Mouse (Mus musculus): ENCODE measurements around the gene Zfp658.

Gene Zfp658

GRCm38 (mm10) chr7:43562006-43562633 lies at the start of gene Zfp658:
Gene Zfp658, plus strand, starts transcription at chr7:43562256.
- DNase-seq (ENCODE audit: low read depth): peak; percentile 77

DNA sequence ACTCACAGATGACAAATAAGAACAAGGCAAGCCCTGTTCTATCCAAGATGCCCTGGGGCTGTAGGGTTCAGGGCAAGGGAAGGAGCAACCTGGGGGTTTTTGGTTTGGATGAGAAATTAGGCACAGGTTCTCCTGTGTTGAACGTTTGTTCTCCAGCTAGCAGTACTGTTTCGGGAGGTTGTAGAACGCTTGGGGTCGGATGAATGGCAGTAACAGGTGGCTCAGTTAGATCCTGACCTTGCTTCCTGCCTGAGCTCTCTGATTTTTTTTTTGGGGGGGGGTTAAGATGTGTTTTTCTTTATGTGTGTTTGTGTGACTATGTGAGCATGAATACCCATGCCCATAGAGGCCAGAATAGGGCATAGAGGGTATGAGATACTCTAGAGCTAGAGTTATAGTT lies 49.5 kb upstream of the Zfp658 start:
- DNase-seq (ENCODE audit: low read depth): no peak

- no peak for DNase-seq (ENCODE audit: low read depth)
Observed at GRCm38 (mm10) chr7:43515076-43515475, 47.0 kb upstream of the Zfp658 start.

DNA sequence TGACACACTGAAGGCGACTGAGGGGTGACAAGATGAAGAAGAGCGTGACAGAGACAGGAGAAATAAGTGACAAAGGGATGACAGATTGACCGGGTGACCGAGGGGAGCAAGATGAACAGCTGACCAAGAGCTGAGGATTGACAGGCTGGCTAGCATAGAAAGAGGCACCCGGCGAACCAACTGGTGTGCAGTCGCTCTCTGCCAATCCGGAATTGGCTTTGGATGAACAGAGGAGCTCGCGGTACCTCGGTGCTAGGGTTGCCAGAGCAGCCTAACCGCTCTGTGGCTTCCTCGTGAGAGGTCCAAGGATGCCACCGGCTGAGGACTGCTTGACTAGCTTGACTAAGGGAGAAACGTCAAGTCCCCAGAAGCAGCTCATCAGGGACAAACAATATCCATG lies 43.7 kb upstream of the Zfp658 start:
- no peak for DNase-seq (ENCODE audit: low read depth)

DNA sequence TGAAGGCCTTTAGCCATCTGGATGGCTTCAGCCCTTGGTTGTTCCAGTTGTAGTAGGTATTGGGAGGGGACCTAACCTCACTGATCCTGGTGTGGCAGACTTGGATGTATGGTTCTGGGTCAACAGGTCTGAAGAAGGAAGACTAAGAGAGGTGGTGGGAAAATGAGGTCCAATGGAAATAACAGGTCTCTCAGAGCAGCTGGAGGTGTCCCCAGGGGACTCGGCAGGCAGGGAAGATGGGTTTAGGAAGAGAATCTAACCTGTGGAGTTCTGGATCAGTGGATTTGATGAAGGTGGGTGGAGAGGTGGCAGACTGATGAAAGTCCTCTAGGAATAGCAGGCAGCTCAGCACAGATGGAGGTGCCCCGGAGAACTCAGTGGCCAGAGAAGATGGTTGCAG lies 39.3 kb upstream of the Zfp658 start:
- no peak for DNase-seq (ENCODE audit: low read depth)

- DNase-seq (ENCODE audit: low read depth): peak; percentile 29
Observed at GRCm38 (mm10) chr7:43525313-43525712, 36.7 kb upstream of the Zfp658 start.

DNA sequence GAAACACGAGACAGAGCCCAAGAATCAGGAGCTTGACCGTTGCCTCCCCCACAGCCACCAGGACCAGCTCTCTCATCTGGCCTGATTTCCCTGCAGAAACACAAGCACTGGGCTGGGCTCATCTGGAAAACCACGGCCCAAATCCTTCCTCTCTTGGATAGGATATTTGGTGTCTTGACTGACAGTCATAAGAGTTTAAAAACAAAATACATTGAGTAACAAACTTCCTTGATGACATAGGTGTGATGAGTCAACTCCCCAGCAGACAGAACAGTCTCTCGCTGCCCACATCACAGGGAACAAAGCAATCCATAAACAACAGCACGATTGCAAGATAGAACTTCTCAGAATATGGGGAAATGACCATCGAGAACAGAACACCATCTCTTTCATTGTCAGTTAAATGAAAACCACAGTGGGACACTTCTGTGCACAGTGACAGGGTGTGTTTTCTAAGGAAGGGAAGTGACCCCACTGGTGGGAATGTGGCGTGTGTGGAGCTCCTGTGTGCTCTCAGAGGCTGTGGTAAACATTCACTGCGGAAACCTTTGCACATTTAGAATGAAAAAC lies 31.8 kb upstream of the Zfp658 start:
- DNase-seq (ENCODE audit: low read depth): peak; percentile 30

DNA sequence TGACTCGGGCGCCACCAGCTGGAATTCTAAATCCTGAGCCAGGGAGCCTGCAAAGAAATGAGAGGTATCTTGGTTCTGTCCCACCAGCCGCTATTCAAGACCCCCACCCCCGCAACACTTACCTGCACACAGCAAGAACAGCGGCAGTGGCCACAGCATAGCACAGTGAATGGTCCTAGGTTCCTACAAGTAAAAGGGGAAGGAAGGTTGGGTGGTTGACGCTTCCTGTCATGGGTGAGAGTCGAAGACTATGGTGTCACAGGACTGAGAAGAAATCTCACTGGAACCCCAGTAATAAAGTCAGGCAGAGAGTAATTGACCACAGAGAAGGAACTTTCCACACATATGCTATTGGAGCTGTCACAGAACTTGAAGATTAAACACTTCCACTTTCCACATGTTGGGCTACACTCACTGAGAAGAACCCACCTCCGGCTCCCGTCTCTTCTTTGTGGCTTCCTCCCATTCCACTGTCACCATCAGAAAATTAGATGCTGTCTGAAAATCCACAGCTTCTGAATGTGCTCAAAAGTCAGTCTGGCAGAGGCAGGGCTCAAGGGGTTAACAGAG lies 29.0 kb upstream of the Zfp658 start:
- DNase-seq (ENCODE audit: low read depth): peak; percentile 37

DNA sequence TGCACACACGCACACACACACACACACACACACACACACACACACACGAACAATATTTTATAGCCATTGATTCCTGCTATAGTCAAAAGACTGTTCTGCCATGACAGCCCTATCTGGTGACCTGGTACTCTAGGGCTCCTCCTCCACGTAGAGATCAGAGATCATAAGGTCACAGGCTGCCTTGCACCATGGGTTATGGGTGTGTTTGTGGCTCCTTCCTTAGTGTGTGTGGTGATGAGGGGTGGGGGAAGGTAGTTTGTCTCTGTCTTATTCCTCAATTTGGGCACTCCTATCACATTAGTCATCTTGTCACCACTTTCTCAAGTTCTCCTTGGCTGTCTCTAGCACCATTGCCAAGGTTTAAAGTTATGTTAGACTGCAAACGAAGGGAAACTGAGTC lies 23.5 kb upstream of the Zfp658 start:
- no peak for DNase-seq (ENCODE audit: low read depth)

DNA sequence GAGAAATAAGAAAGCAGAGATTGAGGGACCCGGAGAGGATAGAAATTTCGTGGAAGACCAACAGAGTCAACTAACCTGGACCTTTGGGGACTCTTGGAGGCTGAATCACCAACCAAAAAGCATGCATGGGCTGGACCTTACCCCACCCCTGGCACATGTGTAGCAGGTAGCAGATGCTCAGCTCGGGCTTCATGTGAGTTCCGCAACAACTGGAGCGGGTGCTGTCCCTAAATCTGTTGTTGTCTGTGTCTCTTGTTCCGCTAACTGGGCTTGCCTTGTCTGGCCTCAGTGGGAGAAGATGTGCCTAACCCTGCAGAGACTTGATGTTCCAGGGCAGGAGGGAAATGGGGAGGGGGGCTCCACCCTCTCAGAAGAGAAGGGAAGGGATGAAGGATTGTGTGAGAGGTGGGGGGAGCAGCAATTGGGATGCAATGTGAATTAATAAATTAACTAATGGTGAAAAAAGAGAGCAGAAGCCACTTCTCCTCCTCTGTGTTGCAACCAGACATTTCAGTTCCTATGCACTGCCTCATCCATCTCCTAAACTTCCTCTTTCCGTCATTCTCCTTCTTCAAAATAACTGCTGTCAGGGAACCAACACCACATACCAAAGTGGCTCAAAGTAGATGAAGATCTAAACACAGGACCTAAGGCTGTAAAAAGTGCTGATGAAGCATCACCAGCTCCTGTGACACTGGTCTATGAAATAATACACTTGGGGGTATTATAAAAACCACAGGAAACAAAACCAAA lies 17.7 kb upstream of the Zfp658 start, which contains the start of gene Cd33:
TSS of gene Cd33 (minus strand) at position 204 of the 753 bp plus-strand sequence.
- no peak for DNase-seq (ENCODE audit: low read depth)

GRCm38 (mm10) chr7:43545656-43546545 lies 16.2 kb upstream of the Zfp658 start:
- DNase-seq (ENCODE audit: low read depth): no peak

DNA sequence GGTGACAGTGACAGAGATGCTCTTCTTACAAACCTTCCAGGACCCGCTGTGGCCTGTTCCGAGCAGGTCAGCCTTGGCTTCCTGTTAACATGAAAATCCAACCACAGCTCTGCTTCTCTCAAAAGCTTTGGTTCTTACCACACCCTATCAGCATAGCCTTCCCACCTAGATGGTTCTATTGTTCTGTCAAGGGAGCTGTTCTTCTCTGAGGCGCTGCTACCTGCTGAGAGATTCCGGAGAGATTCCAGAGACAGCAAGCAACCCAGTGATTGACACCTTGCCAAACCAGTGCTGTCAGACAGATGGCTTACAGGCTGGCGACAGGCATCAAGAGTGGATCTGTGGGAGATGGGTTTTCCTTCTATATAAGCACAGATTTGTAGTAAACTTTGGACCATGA lies 14.4 kb upstream of the Zfp658 start:
- no peak for DNase-seq (ENCODE audit: low read depth)

- no peak for DNase-seq (ENCODE audit: low read depth)
Observed at GRCm38 (mm10) chr7:43548206-43548605, 13.8 kb upstream of the Zfp658 start.

DNA sequence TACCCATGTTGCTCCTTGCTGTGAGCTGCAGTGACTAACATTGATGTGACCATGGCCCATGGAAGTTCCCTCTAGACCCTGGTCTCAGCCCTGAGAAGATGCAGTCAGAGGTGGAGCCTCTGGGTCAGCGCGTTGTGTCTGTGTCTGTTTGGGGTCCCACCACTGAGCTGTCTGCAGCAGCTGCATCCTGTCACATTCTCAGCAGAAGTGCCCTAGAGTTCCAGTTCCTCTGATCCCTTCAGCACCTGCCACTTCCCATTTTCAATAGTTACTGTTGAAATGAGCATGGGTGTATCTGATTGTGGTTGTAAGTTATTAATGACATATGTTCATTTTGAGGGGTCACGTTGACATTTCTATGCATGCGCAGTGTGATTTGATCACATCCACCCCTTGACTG lies 8.9 kb upstream of the Zfp658 start:
- DNase-seq (ENCODE audit: low read depth): peak; percentile 42

DNA sequence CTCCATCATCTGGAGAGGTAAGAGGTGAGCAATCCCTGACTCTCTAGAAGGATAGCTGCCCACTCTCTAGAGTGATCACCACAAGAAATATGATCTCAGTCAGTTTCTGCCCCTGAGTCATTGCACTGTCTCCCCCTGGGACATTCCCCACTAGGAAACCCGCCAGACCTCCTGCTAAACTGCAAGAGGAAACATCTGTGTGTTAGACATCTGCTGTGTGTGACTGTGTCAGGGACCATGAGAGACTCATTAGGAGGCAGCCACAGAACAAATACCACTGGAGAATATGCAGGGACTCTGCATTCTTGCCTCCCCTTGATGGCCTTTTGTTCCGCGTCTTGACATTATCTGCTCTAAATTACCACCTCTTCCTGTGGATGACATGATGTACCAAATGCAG lies 7.5 kb upstream of the Zfp658 start:
- peak; percentile 69 for DNase-seq (ENCODE audit: low read depth)

DNA sequence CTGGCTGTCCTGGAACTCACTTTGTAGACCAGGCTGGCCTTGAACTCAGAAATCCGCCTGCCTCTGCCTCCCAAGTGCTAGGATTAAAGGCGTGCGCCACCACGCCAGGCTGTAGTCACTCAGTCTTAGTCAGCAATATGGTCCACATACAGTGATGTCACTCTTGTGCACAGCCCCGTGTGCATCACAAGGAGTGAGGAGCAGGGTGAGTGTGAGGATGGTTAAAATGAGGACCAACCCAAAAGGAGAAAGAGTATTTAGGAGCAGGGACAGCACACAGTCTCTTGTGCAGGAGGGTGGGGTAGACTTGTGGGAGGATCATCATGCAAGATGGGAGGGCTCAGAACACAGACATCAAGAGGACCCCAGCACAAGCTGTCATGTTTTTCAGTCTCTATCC lies 6.7 kb upstream of the Zfp658 start:
- no peak for DNase-seq (ENCODE audit: low read depth)

GRCm38 (mm10) chr7:43556901-43557300 lies 5.2 kb upstream of the Zfp658 start:
- no peak for DNase-seq (ENCODE audit: low read depth)

- peak; percentile 26 for DNase-seq (ENCODE audit: low read depth)
Observed at GRCm38 (mm10) chr7:43562651-43563070, 605 bp downstream of the Zfp658 start.

GRCm38 (mm10) chr7:43563300-43563699 lies 1.2 kb downstream of the Zfp658 start:
- DNase-seq (ENCODE audit: low read depth): no peak

DNA sequence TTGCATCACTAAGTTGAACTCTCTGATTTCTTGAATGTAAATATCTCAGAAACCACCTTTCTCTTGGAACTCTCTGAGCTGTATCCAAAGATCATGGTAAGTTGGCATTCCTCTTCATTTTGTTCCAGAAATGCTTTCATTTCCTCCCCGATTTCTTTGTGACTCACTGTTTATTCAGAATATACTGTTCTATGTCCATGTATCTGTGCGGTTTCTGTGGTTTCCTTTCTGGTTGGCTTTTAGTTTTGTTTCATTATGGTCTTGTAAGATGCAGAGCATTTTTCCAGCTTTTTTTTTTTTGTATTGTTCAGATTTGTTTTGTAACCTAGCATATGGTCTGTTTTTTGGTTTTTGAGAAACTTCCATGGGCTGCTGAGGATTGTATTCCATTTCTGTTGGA lies 9.2 kb downstream of the Zfp658 start:
- no peak for DNase-seq (ENCODE audit: low read depth)

- peak; percentile 85 for DNase-seq (ENCODE audit: low read depth)
Observed at GRCm38 (mm10) chr7:43579440-43580171, 17.6 kb downstream of the Zfp658 start, which contains the start of gene Zfp719. Gene Zfp719, plus strand, starts transcription at chr7:43579610.
